Mouse (Mus musculus) heart, embryonic 11.5 days (tissue): ENCODE results near the gene Rufy4. TPM values are rescaled to one million over a fixed set of nuclear protein-coding genes. Genes with fewer than 3 reads are reported as not detected.

Experiments
- ATAC-seq: fragments of 200-750 bp; cut with Nextera tagmentation; replicated peaks from 2 replicates; pipeline ENCODE4 v1.8.0; 2017; ENCODE audit warnings: moderate library complexity; ENCODE audit not compliant: insufficient number of reproducible peaks, low FRiP score, low TSS enrichment
- H3K27ac ChIP-seq: fragments of 300-500 bp; sonication (generic); 2 replicates; pipeline ENCODE4 v1.5.1; 2014; ENCODE audit warnings: mild to moderate bottlenecking, low read depth, low read length
- H3K27me3 ChIP-seq: fragments of 300-500 bp; sonication (generic); 2 replicates; pipeline ENCODE4 v1.6.1; 2014; ENCODE audit warnings: mild to moderate bottlenecking, low read length, mixed read lengths; ENCODE audit not compliant: control insufficient read depth, insufficient read depth
- H3K36me3 ChIP-seq: fragments of 300-500 bp; sonication (generic); 2 replicates; pipeline ENCODE4 v1.6.1; 2014; ENCODE audit warnings: mild to moderate bottlenecking, low read length, moderate library complexity, mixed read lengths; ENCODE audit not compliant: control insufficient read depth, insufficient read depth
- H3K4me1 ChIP-seq: fragments of 300-500 bp; sonication (generic); 2 replicates; pipeline ENCODE4 v1.6.1; 2014; ENCODE audit warnings: low read length; ENCODE audit not compliant: control insufficient read depth, insufficient read depth
- H3K4me2 ChIP-seq: fragments of 300-500 bp; sonication (generic); 2 replicates; pipeline ENCODE4 v1.6.1; 2014; ENCODE audit warnings: mild to moderate bottlenecking, moderate library complexity
- H3K4me3 ChIP-seq: fragments of 300-500 bp; sonication (generic); 2 replicates; pipeline ENCODE4 v1.5.1; 2014; ENCODE audit warnings: low read depth, low read length
- H3K9ac ChIP-seq: fragments of 300-500 bp; sonication (generic); 2 replicates; pipeline ENCODE4 v1.6.1; 2014; ENCODE audit warnings: mild to moderate bottlenecking, low read depth, low read length, moderate library complexity
- H3K9me3 ChIP-seq: fragments of 300-500 bp; sonication (generic); replicated peaks from 2 replicates; pipeline ENCODE4 v1.6.1; 2016; ENCODE audit warnings: low read length; ENCODE audit not compliant: control insufficient read depth
- WGBS: fragments of 180-500 bp; shearing (Covaris S2); extraction: QIAGEN DNeasy Blood & Tissue Kit; methylation state at CpG from one replicate; pipeline ENCODE4 v1.1.7; 2014; ENCODE audit not compliant: insufficient replicate concordance; 5-methylcytosine and 5-hydroxymethylcytosine counted together
- polyA plus RNA-seq: library from polyadenylated mRNA; unstranded; fragments of >200 nt; fragmentation: Nextera tagmentation; extraction: Ambion mirVana; gene quantifications from 2 replicates; pipeline ENCODE4 v1.2.1, GENCODE M21; 2014

Rufy4 gene
- polyA plus RNA-seq, 1 experiment from 2014 or later = 0.21 TPM

DNA sequence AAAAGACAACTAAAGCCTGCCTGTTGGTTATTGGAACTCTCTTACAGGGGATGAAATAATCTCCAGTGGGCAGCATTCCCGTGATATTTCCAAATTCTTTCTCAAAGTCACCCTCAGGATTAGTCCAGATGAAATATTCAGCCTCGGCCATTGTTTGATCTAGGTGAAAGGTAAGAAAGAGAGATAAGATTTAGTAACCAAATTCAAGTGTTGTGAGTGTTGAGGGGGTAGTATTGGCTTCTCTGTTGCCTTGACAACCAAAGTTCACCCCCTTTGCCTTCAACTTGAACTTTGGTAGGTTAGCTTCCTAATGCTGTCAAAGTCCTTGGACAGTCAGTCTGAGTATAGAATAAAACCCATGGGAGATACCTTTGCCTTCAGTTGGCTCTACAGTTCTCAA is 67.4 kb downstream of the Rufy4 start:
- no peak for ATAC-seq
- H3K36me3 ChIP-seq = no peaks in the 10 kb centered on the region
- WGBS = 73% methylated on average over 2 of the region's 2 CpGs
- no peak overlapping the region for H3K4me3 ChIP-seq
- no peak overlapping the region for H3K4me2 ChIP-seq
- no peaks in the 10 kb centered on the region for H3K4me1 ChIP-seq
- no peaks in the 10 kb centered on the region for H3K9me3 ChIP-seq
- no peak overlapping the region for H3K27ac ChIP-seq
- no peak overlapping the region for H3K9ac ChIP-seq
- H3K27me3 ChIP-seq = no peaks in the 10 kb centered on the region

- ATAC-seq = no peak
- Histone ChIP-seq H3K4me3 (no peak within 1 kb of the TSS), H3K4me2 (no peak within 1 kb of the TSS), H3K27ac (no peak within 1 kb of the TSS), H3K4me1 (no peaks in the 10 kb centered on the region; the same call in 1 of the 2 replicates), H3K36me3 (no peaks in the 10 kb centered on the region), H3K9ac (no peak within 1 kb of the TSS), H3K9me3 (no peaks in the 10 kb centered on the region), H3K27me3 (no peaks in the 10 kb centered on the region)
- 62% methylated on average over 8 of the region's 8 CpGs for WGBS
Observed at GRCm38 (mm10) chr1:74194445-74194844, 69.1 kb downstream of the Rufy4 start, which contains the start of gene Cxcr1. Gene Cxcr1 (minus strand): TSS chr1:74194631.

DNA sequence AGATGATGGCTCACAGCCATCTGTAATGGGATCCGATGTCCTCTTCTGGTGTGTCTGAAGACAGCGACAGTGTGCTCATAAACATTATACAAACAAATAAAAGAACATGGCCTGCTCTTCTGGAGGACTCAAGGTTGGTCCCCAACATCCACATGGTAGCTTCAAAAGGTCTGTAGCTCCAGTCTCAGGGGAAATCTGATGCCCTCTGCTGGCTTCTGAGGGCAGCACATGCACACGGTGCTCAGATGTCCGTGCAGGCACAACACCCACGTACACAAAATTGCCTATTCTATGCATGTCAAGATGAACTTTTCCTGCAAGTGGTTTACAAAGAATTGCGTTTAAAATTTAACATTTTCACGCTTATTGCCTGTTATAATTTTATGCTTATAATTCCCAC is 70.6 kb downstream of the Rufy4 start:
- H3K27ac ChIP-seq = no peak overlapping the region
- ATAC-seq = no peak
- no peaks in the 10 kb centered on the region for H3K9me3 ChIP-seq
- H3K36me3 ChIP-seq = no peaks in the 10 kb centered on the region
- WGBS = 45% methylated on average over 7 of the region's 7 CpGs
- H3K4me3 ChIP-seq = no peak overlapping the region
- no peaks in the 10 kb centered on the region; the same call in 1 of the 2 replicates for H3K4me1 ChIP-seq
- H3K9ac ChIP-seq = no peak overlapping the region
- no peaks in the 10 kb centered on the region for H3K27me3 ChIP-seq
- H3K4me2 ChIP-seq = no peak overlapping the region

GRCm38 (mm10) chr1:74196621-74197419 is 71.5 kb downstream of the Rufy4 start:
- WGBS = 72% methylated on average over 17 of the region's 17 CpGs
- Histone ChIP-seq H3K27ac (no peak overlapping the region), H3K9me3 (no peaks in the 10 kb centered on the region)

More at GRCm38 (mm10) chr1:74196621-74197419, 71.5 kb downstream of the Rufy4 start:
- Histone ChIP-seq H3K36me3 (no peaks in the 10 kb centered on the region), H3K9ac (no peak overlapping the region), H3K4me1 (no peaks in the 10 kb centered on the region; the same call in 1 of the 2 replicates), H3K4me2 (no peak overlapping the region), H3K4me3 (no peak overlapping the region), H3K27me3 (no peaks in the 10 kb centered on the region)
- no peak for ATAC-seq

Other genes with a start within 250 kb of the Rufy4 start
- gene Tns1, start 1.1 kb upstream of the Rufy4 start, polyA plus RNA-seq = 71.9 and 75.6 TPM in 2 replicates
- 0.07 TPM in 1 of 2 replicates, not detected in the other for gene Cxcr2, start 28.4 kb downstream of the Rufy4 start, polyA plus RNA-seq
- not detected in 2 replicates for gene Cxcr1, start 69.1 kb downstream of the Rufy4 start, polyA plus RNA-seq
- 387 and 411 TPM in 2 replicates for gene Arpc2, start 110.5 kb downstream of the Rufy4 start, polyA plus RNA-seq
- gene Gpbar1, start 153.0 kb downstream of the Rufy4 start, polyA plus RNA-seq = 0.83 and 1.0 TPM in 2 replicates
- gene Aamp, start 159.2 kb downstream of the Rufy4 start, polyA plus RNA-seq = 173 and 193 TPM in 2 replicates
- gene Pnkd, start 159.4 kb downstream of the Rufy4 start, polyA plus RNA-seq = 225 and 231 TPM in 2 replicates
- gene Tmbim1, start 180.1 kb downstream of the Rufy4 start, polyA plus RNA-seq = 29.2 and 37.1 TPM in 2 replicates
- 0.17 and 0.59 TPM in 2 replicates for gene Catip, start 236.6 kb downstream of the Rufy4 start, polyA plus RNA-seq
- 1.1 TPM in 2 replicates for gene Slc11a1, start 249.7 kb downstream of the Rufy4 start, polyA plus RNA-seq